Mouse (Mus musculus) liver, adult 2 months (tissue): ENCODE data around the gene 8030411F24Rik. TPM values are rescaled to one million over a fixed set of nuclear protein-coding genes. Genes with fewer than 3 reads are reported as not detected.
"Not testable (repeated sequence)": the region's sequence is repeated elsewhere in the genome, so short reads cannot be mapped to it uniquely, and the experiment has no call there.

ENCODE experiments used
- DNase-seq: peaks from one replicate; pipeline ENCODE4 v3.0.0-alpha.2; 2011; ENCODE audit warnings: low read depth, low spot score; ENCODE audit errors: extremely low read depth
- H3K27ac ChIP-seq: fragments of 200-500 bp; replicated peaks from 2 replicates; pipeline ENCODE4 v1.5.1; 2012; ENCODE audit warnings: low read depth, mild to moderate bottlenecking, control low read depth, inconsistent platforms, low read length; ENCODE audit not compliant: insufficient read depth
- H3K27me3 ChIP-seq: fragments of 200-500 bp; 2 replicates; pipeline ENCODE4 v1.6.1; 2012; ENCODE audit warnings: mild to moderate bottlenecking, moderate library complexity, low read length, inconsistent platforms; ENCODE audit not compliant: control insufficient read depth, insufficient read depth
- H3K36me3 ChIP-seq: fragments of 200-500 bp; 2 replicates; pipeline ENCODE4 v1.6.1; 2012; ENCODE audit warnings: low read length, inconsistent platforms; ENCODE audit not compliant: control insufficient read depth, insufficient read depth
- H3K4me1 ChIP-seq: fragments of 200-500 bp; 2 replicates; pipeline ENCODE4 v1.6.1; 2011; ENCODE audit warnings: low read length; ENCODE audit not compliant: control insufficient read depth, insufficient read depth
- H3K4me3 ChIP-seq: fragments of 200-500 bp; 2 replicates; pipeline ENCODE4 v1.5.1; 2011; ENCODE audit warnings: low read depth, mild to moderate bottlenecking, control low read depth, low read length, moderate library complexity; ENCODE audit not compliant: insufficient read depth
- H3K79me2 ChIP-seq: fragments of 200-500 bp; 2 replicates; pipeline ENCODE4 v1.6.1; 2012; ENCODE audit warnings: inconsistent platforms, mild to moderate bottlenecking, low read length, moderate library complexity; ENCODE audit not compliant: control insufficient read depth, insufficient read depth
- H3K9ac ChIP-seq: fragments of 200-500 bp; 2 replicates; pipeline ENCODE4 v1.6.1; 2012; ENCODE audit warnings: low read depth, mild to moderate bottlenecking, control low read depth, inconsistent platforms, low read length
- CTCF ChIP-seq: fragments of 200-500 bp; IDR thresholded peaks from 2 replicates; pipeline ENCODE4 v1.5.1; 2011; ENCODE audit warnings: low read depth, low read length, control low read depth
- POLR2A ChIP-seq: fragments of 200-500 bp; IDR thresholded peaks from 2 replicates; pipeline ENCODE4 v1.6.1; 2011; ENCODE audit warnings: low read length, control low read depth; ENCODE audit not compliant: insufficient read depth; ENCODE audit errors: extremely low read depth
- WGBS: fragments of 180-500 bp; shearing (Covaris S2); methylation state at CpG from one replicate; pipeline ENCODE4 v1.1.7; 2018; 5-methylcytosine and 5-hydroxymethylcytosine counted together
- polyA plus RNA-seq: library from polyadenylated mRNA; depleted of rRNA; stranded (reverse); fragments of >200 nt; gene quantifications from 2 replicates; pipeline ENCODE4 v1.2.3, GENCODE M21; 2012
- total RNA-seq: library from RNA; depleted of rRNA; stranded (reverse); fragments of >200 nt; gene quantifications from 2 replicates; pipeline ENCODE4 v1.2.3, GENCODE M21; 2014

Gene 8030411F24Rik
- total and polyA plus RNA-seq, 2 experiments, result not detected

DNA sequence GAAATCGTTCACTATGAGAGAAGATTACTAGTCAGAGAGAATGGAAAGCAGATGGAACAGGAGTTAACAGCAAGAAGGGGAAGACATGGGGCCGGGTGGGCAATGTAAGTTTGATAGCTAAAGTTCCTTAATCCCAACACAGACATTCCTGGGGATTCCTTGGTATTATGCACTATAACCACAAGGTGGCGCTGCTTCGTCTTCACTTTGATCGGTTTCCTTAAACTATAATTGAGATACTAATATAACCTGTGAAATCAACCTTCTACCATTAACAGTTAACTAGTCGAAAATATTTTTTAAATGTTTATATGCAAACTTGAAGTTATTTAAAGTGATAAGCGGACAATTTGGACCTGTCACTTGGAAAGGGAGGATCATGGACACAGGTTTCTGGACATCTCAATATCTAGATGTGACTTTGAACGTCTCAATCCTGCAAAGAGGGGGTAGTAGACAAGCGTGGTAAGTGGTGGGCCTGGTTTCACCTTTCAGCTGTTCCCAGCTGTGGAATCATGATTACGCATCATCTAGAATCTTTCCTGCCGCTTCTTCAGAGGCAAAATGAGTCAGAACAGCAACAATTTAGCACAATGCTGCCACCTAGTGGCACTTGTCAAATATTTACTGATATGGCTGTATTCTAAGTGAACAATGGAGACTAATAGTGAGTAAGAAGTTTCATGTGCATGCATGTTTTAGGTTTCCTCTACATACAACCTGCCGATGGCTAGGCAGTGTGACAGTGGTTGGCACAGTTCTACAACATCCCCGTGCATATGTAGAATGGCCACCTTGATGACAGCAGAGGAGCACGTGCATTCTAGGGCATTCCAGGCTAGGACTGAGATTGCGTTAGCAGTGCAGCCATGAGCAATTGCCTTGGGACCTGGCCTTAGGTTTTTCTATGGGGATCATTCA is 29.7 kb upstream of the 8030411F24Rik start:
- no peaks in the 10 kb centered on the region for H3K36me3 ChIP-seq
- H3K4me3 ChIP-seq, result 0 out of 2 replicates have a peak overlapping the region, but pooled peaks have one; percentile 17
- no peak overlapping the region for H3K27ac ChIP-seq
- peak; percentile 76 for DNase-seq
- no peaks in the 10 kb centered on the region for H3K79me2 ChIP-seq
- H3K4me1 ChIP-seq, result peaks cover 2% of the 10 kb centered on the region; the same call in 1 of the 2 replicates
- 13% methylated on average over 15 of the region's 15 CpGs for WGBS
- no peaks in the 10 kb centered on the region for H3K27me3 ChIP-seq
- 0 out of 2 replicates have a peak overlapping the region, but pooled peaks have one; percentile 22 for H3K9ac ChIP-seq
- TF ChIP-seq POLR2A, result no peak
- TF ChIP-seq CTCF, result peak; percentile 44

DNA sequence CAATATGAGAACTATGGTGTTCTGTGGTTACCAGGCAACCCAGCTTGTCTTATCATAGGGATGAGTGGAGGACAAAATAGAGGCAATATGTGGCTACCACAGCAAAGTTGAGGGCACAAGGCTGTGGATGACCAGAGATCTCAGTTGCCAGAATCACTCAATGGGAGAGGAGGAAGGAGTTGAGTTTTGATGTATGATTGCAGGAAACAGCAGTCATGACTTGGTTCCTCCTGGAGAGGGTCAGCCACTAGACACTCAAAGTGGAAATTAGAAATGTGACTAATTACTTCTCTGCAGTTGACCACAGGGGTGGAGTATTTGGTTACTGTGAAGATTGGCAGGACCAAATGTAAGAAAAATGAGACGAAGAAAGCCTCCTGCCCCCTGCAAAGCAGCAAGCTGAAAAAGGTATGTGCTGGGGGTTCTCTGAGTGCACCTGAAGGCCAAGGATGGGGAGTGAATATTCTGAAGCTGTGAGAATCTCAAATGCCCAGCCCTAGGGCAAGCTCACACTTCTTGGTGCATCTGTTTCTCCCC is 27.4 kb upstream of the 8030411F24Rik start:
- TF ChIP-seq POLR2A (no peak), CTCF (no peak)
- Histone ChIP-seq H3K27ac (no peak overlapping the region), H3K36me3 (no peaks in the 10 kb centered on the region), H3K27me3 (no peaks in the 10 kb centered on the region), H3K79me2 (no peaks in the 10 kb centered on the region), H3K4me1 (peaks cover 2% of the 10 kb centered on the region; the same call in 1 of the 2 replicates), H3K9ac (no peak overlapping the region), H3K4me3 (no peak overlapping the region)
- no peak for DNase-seq
- WGBS, result 50% methylated on average over 1 of the region's 1 CpGs

DNA sequence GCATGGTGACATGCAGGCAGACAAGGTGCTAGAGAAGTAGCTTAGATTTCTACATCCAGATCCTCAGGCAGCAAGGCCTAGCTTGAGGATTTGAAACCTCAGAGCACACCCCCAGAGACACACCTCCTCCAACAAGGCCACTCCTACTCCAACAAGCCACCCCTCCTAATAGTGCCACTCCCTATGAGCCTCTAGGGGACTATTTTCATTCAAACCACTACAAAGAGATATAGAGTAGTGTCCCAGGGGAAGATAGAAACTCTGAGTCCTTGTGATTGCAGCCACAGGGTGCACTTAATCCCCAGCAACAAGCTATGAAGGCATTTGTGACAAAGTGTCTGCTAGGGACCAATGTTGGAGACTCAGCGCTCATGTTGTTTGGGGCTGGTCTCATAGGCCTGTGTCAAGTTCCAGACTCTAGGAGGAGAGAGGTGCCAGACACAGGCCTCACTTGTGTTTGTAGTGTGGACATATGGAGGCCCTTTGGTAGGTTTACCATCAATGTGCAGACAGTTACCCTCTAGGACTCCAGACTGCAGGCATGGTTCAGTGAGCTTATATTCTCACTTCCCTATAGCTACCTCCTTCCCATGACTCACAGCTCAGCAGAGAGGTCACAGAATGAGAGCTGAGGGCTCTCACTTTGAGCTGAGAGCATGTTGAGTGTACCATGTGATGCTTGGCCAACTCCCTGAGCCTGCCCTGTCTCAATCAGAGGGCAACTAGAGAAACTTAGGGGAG is 18.0 kb upstream of the 8030411F24Rik start:
- H3K4me3 ChIP-seq, result no peak overlapping the region
- TF ChIP-seq CTCF, result no peak
- H3K27ac ChIP-seq, result no peak overlapping the region
- DNase-seq, result no peak
- no peak overlapping the region for H3K9ac ChIP-seq
- no peaks in the 10 kb centered on the region for H3K27me3 ChIP-seq
- H3K36me3 ChIP-seq, result no peaks in the 10 kb centered on the region
- no peaks in the 10 kb centered on the region for H3K79me2 ChIP-seq
- no peaks in the 10 kb centered on the region for H3K4me1 ChIP-seq
- 100% methylated on average over 1 of the region's 1 CpGs for WGBS

DNA sequence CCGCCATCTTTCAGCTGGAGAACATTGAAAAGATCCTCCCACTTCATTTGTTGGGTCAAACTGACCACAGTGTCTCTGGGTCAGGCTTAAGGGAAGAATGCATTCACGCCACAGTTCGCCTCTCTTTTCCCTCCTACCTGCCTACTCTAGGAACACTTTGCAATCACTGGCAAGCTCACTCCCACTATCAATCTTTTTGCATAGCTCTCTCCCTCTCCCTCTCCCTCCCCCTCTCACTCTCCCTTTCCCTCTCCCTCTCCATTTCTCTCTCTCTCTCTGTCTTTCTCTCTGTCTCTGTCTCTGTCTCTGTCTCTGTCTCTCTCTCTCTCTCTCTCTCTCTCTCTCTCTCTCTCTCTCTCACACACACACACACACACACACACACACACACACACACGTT is 10.4 kb upstream of the 8030411F24Rik start, which contains the start of gene Cst11:
TSS of gene Cst11 (minus strand) at position 101 of the 400 bp plus-strand sequence.
- H3K4me3 ChIP-seq, H3K4me1 ChIP-seq, H3K79me2 ChIP-seq, H3K27me3 ChIP-seq, H3K27ac ChIP-seq, H3K9ac ChIP-seq, DNase-seq, H3K36me3 ChIP-seq: not testable (repeated sequence)
- WGBS, result 80% methylated on average over 4 of the region's 4 CpGs

DNA sequence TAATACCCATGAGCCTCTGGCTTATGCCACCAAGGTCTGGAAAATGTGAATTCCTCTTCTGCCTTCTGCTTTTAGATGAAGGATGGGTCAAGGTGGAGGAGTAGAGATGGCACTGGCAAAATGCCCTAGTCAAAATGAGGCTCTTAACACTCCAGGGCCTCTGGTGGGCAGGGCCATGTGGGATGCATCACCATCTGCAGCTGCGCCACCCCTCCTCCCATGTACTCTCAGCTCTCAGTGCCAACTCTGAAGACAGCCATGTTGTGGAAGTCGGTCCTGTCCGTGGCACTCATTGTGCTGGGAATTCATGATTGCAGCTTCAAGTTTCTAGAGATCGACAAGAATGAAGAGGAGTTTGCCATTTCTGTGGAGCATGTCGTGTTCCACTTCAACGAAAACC is 7.3 kb downstream of the 8030411F24Rik start, which contains the start of gene Cst12:
TSS of gene Cst12 (plus strand) at position 220 of the 400 bp plus-strand sequence.
- H3K79me2 ChIP-seq, result no peaks in the 10 kb centered on the region
- no peak within 1 kb of the TSS for H3K9ac ChIP-seq
- DNase-seq, result no peak
- H3K4me3 ChIP-seq, result no peak within 1 kb of the TSS
- H3K27ac ChIP-seq, result no peak within 1 kb of the TSS
- no peaks in the 10 kb centered on the region for H3K4me1 ChIP-seq
- WGBS, result 96% methylated on average over 6 of the region's 6 CpGs
- H3K27me3 ChIP-seq, result no peaks in the 10 kb centered on the region
- TF ChIP-seq CTCF (no peak), POLR2A (no peak)
- H3K36me3 ChIP-seq, result no peaks in the 10 kb centered on the region
